Mouse (Mus musculus) heart, postnatal 0 days (tissue): Measurements from ENCODE around the gene Tpra1.

Experiments used
- CTCF ChIP-seq: IDR thresholded peaks from 2 replicates; pipeline ENCODE4 v1.5.1; 2016; ENCODE audit warnings: antibody characterized with exemption, control low read depth, low read depth
- EP300 ChIP-seq: IDR thresholded peaks from 2 replicates; pipeline ENCODE4 v1.6.1; 2016; ENCODE audit warnings: antibody characterized with exemption, low read depth

GRCm38 (mm10) chr6:88906369-88907108 is 4.5 kb downstream of the Tpra1 start:
- TF ChIP-seq CTCF (peak; percentile 91), EP300 (no peak)
